Mouse (Mus musculus): Measurements from ENCODE around the gene Gsto1.
"Not testable (repeated sequence)": the region's sequence is repeated elsewhere in the genome, so short reads cannot be mapped to it uniquely, and the experiment has no call there.

The Gsto1 gene

GRCm38 (mm10) chr19:47854796-47855783, at the start of gene Gsto1:
Gene Gsto1, plus strand, starts transcription at chr19:47854970.
- in situ Hi-C loops (cut with MboI; ENCODE audit: unreplicated experiment in 2 of 2), result no loop called here

GRCm38 (mm10) chr19:47812091-47812490, 42.7 kb upstream of the Gsto1 start:
- in situ Hi-C loops (cut with MboI; ENCODE audit: unreplicated experiment in 2 of 2), result loop anchor here in 1 of 2 experiments (10.0 kb wide), 1 partner anchor 147 kb away; no protein-coding TSS in a partner anchor

GRCm38 (mm10) chr19:47814721-47815120, 40.0 kb upstream of the Gsto1 start:
- in situ Hi-C loops (cut with MboI; ENCODE audit: unreplicated experiment in 2 of 2), result loop anchor here (5.0 to 10.0 kb wide), 2 partner anchors 142 to 150 kb away; no protein-coding TSS in a partner anchor

GRCm38 (mm10) chr19:47817692-47818091, 37.1 kb upstream of the Gsto1 start:
- in situ Hi-C loops (cut with MboI; ENCODE audit: unreplicated experiment in 2 of 2), result loop anchor here (5.0 to 10.0 kb wide), 2 partner anchors 145 to 153 kb away; no protein-coding TSS in a partner anchor

- in situ Hi-C loops (cut with MboI; ENCODE audit: unreplicated experiment in 2 of 2), result loop anchor here in 1 of 2 experiments (5.0 to 10.0 kb wide), 2 partner anchors 314 to 466 kb away; no protein-coding TSS in a partner anchor
Measured at GRCm38 (mm10) chr19:47820832-47821493, 33.8 kb upstream of the Gsto1 start.

- in situ Hi-C loops (cut with MboI; ENCODE audit: unreplicated experiment in 2 of 2), result loop anchor here in 1 of 2 experiments (5.0 to 10.0 kb wide), 2 partner anchors 314 to 467 kb away; no protein-coding TSS in a partner anchor
Measured at GRCm38 (mm10) chr19:47821494-47821872, 33.3 kb upstream of the Gsto1 start.

- in situ Hi-C loops (cut with MboI; ENCODE audit: unreplicated experiment in 2 of 2), result loop anchor here in 1 of 2 experiments (5.0 to 10.0 kb wide), 2 partner anchors 315 to 467 kb away; no protein-coding TSS in a partner anchor
Measured at GRCm38 (mm10) chr19:47822143-47822796, 32.5 kb upstream of the Gsto1 start.

GRCm38 (mm10) chr19:47824026-47824425, 30.7 kb upstream of the Gsto1 start:
- in situ Hi-C loops (cut with MboI; ENCODE audit: unreplicated experiment in 2 of 2), result loop anchor here in 1 of 2 experiments (5.0 to 10.0 kb wide), 2 partner anchors 317 to 469 kb away; no protein-coding TSS in a partner anchor

- in situ Hi-C loops (cut with MboI; ENCODE audit: unreplicated experiment in 2 of 2), result loop anchor here (5.0 to 10.0 kb wide), 4 partner anchors 48 to 475 kb away; no protein-coding TSS in a partner anchor
Measured at GRCm38 (mm10) chr19:47829913-47830450, 24.8 kb upstream of the Gsto1 start.

GRCm38 (mm10) chr19:47831111-47831510, 23.7 kb upstream of the Gsto1 start:
- in situ Hi-C loops (cut with MboI; ENCODE audit: unreplicated experiment in 2 of 2), result loop anchor here in 1 of 2 experiments (5.0 kb wide), 1 partner anchor 49 kb away; no protein-coding TSS in a partner anchor

GRCm38 (mm10) chr19:47832316-47832715, 22.5 kb upstream of the Gsto1 start:
- in situ Hi-C loops (cut with MboI; ENCODE audit: unreplicated experiment in 2 of 2), result loop anchor here in 1 of 2 experiments (5.0 kb wide), 1 partner anchor 50 kb away; no protein-coding TSS in a partner anchor

GRCm38 (mm10) chr19:47834614-47835013, 20.2 kb upstream of the Gsto1 start:
- in situ Hi-C loops (cut with MboI; ENCODE audit: unreplicated experiment in 2 of 2), result loop anchor here in 1 of 2 experiments (5.0 kb wide), 1 partner anchor 52 kb away; no protein-coding TSS in a partner anchor

- in situ Hi-C loops (cut with MboI; ENCODE audit: unreplicated experiment in 2 of 2), result no loop called here
Measured at GRCm38 (mm10) chr19:47835776-47836175, 19.0 kb upstream of the Gsto1 start.

GRCm38 (mm10) chr19:47836701-47837526, 17.9 kb upstream of the Gsto1 start:
- in situ Hi-C loops (cut with MboI; ENCODE audit: unreplicated experiment in 2 of 2), result no loop called here

GRCm38 (mm10) chr19:47837527-47837901, 17.3 kb upstream of the Gsto1 start:
- in situ Hi-C loops (cut with MboI; ENCODE audit: unreplicated experiment in 2 of 2), result no loop called here

- in situ Hi-C loops (cut with MboI; ENCODE audit: unreplicated experiment in 2 of 2), result not testable (repeated sequence)
Measured at GRCm38 (mm10) chr19:47841234-47841633, 13.5 kb upstream of the Gsto1 start.

GRCm38 (mm10) chr19:47849735-47850134, 5.0 kb upstream of the Gsto1 start:
- in situ Hi-C loops (cut with MboI; ENCODE audit: unreplicated experiment in 2 of 2), result no loop called here

- in situ Hi-C loops (cut with MboI; ENCODE audit: unreplicated experiment in 2 of 2), result not testable (repeated sequence)
Measured at GRCm38 (mm10) chr19:47852131-47852530, 2.6 kb upstream of the Gsto1 start.

GRCm38 (mm10) chr19:47853053-47853452, 1.7 kb upstream of the Gsto1 start:
- in situ Hi-C loops (cut with MboI; ENCODE audit: unreplicated experiment in 2 of 2), result no loop called here
